Mouse (Mus musculus) neural tube, embryonic 12.5 days (tissue): ENCODE data around the gene Prkrip1. TPM values are rescaled to one million over a fixed set of nuclear protein-coding genes. Genes with fewer than 3 reads are reported as not detected.
A peak's percentile ranks its signal among the peaks of the same experiment; 100 is the strongest.
"Not testable (repeated sequence)": the region's sequence is repeated elsewhere in the genome, so short reads cannot be mapped to it uniquely, and the experiment has no call there.

Experiments
- ATAC-seq: fragments of 200-750 bp; cut with Nextera tagmentation; 2 replicates; pipeline ENCODE4 v1.8.0; 2017; ENCODE audit warnings: low read depth, mild to moderate bottlenecking, moderate TSS enrichment, moderate library complexity; ENCODE audit not compliant: low FRiP score
- H3K27ac ChIP-seq: fragments of 300-500 bp; sonication (generic); 2 replicates; pipeline ENCODE4 v1.5.1; 2016
- H3K27me3 ChIP-seq: fragments of 300-500 bp; sonication (generic); replicated peaks from 2 replicates; pipeline ENCODE4 v1.6.1; 2016; ENCODE audit warnings: mild to moderate bottlenecking
- H3K36me3 ChIP-seq: fragments of 300-500 bp; sonication (generic); 2 replicates; pipeline ENCODE4 v1.6.1; 2016; ENCODE audit warnings: mild to moderate bottlenecking
- H3K4me1 ChIP-seq: fragments of 300-500 bp; sonication (generic); 2 replicates; pipeline ENCODE4 v1.6.1; 2016
- H3K4me2 ChIP-seq: fragments of 300-500 bp; sonication (generic); replicated peaks from 2 replicates; pipeline ENCODE4 v1.6.1; 2016; ENCODE audit warnings: mild to moderate bottlenecking
- H3K4me3 ChIP-seq: fragments of 300-500 bp; sonication (generic); 2 replicates; pipeline ENCODE4 v1.5.1; 2016
- H3K9ac ChIP-seq: fragments of 300-500 bp; sonication (generic); 2 replicates; pipeline ENCODE4 v1.6.1; 2016; ENCODE audit warnings: mild to moderate bottlenecking
- H3K9me3 ChIP-seq: fragments of 300-500 bp; sonication (generic); 2 replicates; pipeline ENCODE4 v1.6.1; 2016; ENCODE audit warnings: mild to moderate bottlenecking
- WGBS: fragments of 180-500 bp; shearing (Covaris S2); methylation state at CpG from one replicate; pipeline ENCODE4 v1.1.7; 2016; 5-methylcytosine and 5-hydroxymethylcytosine counted together
- polyA plus RNA-seq: library from polyadenylated mRNA; unstranded; fragments of >200 nt; fragmentation: Nextera tagmentation; extraction: Ambion mirVana; gene quantifications from 2 replicates; pipeline ENCODE4 v1.2.1, GENCODE M21; 2016

The Prkrip1 gene
- polyA plus RNA-seq, 1 experiment from 2014 or later: 78.9 TPM

DNA sequence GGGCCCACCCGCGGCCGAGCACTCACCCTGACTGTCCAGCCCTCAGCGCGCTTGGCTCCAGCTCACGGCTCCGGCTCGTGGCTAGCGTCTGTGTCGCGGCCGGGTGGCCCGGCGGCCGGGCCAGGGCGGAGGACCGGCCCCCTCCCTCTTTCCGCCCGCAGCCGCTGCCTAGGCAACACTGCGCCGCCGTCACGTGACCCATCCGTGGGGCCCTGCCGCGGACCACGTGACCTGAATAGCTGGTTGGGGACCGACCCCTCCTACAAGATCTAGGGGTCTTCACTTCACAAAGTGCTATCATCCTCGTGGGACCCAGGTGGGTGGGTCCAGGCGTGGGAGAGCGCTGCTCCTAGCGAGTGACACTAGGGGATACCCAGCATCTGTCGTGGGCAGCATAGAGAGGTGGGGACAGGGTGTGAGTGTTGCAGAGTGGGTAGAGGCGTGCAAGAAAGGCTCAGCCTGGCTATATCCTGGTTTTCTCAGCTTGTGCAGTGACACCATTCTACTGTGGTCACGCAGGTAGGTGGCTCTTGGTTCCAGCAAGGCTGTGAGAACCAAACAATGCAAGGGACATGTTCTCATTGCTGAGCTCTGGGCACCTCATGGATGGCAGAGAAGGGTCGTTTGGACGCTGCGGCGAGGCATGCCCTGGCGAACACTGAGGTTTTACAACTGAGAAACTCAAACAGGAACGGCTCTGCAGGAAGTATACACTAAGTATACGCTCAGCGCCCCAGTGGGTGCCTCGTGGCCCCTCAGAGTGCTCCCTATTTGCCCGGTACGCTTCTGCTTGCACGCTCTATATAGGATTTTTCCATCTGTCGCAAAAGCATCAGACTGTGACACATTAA is 28.0 kb downstream of the Prkrip1 start, which contains the start of gene Orai2:
Gene Orai2 (minus strand): TSS at position 202 of the 851 bp plus-strand sequence.
- peak within 1 kb of the TSS; percentile 59 for H3K4me3 ChIP-seq
- peaks cover 10% of the 10 kb centered on the region for H3K4me1 ChIP-seq
- WGBS: 5% methylated on average over 49 of the region's 49 CpGs
- H3K36me3 ChIP-seq: peaks cover 4% of the 10 kb centered on the region; the same call in 1 of the 2 replicates
- no peaks in the 10 kb centered on the region for H3K27me3 ChIP-seq
- H3K9me3 ChIP-seq: peaks cover 7% of the 10 kb centered on the region; the same call in 1 of the 2 replicates
- H3K9ac ChIP-seq: peak within 1 kb of the TSS; percentile 73
- no peak within 1 kb of the TSS for H3K27ac ChIP-seq
- ATAC-seq: peak; percentile 89
- peak within 1 kb of the TSS; percentile 97 for H3K4me2 ChIP-seq

DNA sequence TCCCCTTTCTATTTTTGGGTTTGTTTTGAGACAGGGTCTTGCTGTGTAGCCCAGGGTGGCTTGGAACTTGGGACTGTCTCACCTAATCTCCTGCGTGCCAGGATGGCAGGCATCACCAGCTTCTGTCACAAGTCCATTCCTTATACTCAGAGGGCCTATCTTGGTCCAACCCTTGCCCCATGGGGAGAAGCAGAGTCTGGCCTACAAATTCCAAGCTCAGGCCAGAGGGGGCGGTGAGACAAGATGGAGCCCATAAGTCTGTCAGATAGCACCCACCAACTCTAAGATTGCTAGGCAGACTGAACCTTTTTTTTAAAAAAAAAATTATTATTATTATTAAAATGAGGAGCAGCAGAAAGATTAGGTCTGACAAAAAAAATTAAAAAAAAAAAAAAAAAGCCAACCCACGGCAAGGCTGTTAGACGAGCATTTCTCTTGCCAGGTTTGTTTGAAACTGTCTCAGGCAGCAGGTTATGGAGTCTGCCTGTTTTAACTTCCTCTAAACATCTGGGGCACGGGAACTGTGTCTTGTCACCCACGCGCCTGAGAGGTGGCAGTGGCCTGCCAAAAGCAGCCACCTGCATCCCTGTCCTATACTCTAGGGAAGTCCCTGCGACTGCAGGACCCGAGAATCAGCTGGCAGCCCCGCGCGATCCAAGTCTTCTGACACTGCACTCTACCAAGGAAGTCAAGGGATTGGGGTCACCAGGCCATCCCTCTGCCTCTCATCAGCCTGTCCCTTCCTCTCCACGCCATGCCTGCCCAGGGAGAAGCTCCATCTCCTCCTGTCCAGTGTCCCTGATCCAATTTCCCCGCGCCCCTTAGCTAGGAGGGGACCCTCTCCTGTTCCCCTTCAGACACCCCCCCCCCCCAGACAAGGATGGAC is 28.9 kb downstream of the Prkrip1 start:
- ATAC-seq: peak; percentile 68
- Histone ChIP-seq H3K4me2 (peak overlapping the region; percentile 97), H3K4me3 (peak overlapping the region; percentile 59), H3K27ac (no peak overlapping the region), H3K9ac (peak overlapping the region; percentile 73), H3K9me3 (peaks cover 7% of the 10 kb centered on the region; the same call in 1 of the 2 replicates), H3K4me1 (peaks cover 10% of the 10 kb centered on the region), H3K27me3 (no peaks in the 10 kb centered on the region), H3K36me3 (peaks cover 4% of the 10 kb centered on the region; the same call in 1 of the 2 replicates)
- 17% methylated on average over 14 of the region's 15 CpGs for WGBS

DNA sequence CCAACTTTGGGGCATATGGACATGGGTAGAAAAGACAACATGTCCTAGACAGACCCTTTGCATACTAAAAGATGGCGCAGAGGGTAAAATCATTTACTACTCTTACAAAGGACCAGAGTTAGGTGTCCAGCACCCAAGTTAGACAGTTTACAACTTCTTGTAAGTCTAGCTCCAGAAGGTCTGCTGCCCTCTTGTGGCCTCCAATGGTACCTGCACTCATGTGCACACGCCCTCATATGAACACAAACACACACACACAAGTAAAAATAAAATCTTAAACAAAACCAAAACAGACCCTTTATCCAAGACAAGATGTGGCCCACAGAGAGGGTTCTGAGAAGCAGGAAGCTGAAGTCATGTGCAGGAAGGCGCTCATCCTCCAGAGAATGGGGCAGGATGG is 30.7 kb downstream of the Prkrip1 start:
- peaks cover 4% of the 10 kb centered on the region; the same call in 1 of the 2 replicates for H3K36me3 ChIP-seq
- no peaks in the 10 kb centered on the region for H3K27me3 ChIP-seq
- no peak overlapping the region for H3K9ac ChIP-seq
- no peak overlapping the region for H3K4me2 ChIP-seq
- ATAC-seq: no peak
- H3K4me3 ChIP-seq: no peak overlapping the region
- H3K9me3 ChIP-seq: peaks cover 7% of the 10 kb centered on the region; the same call in 1 of the 2 replicates
- peaks cover 10% of the 10 kb centered on the region for H3K4me1 ChIP-seq
- H3K27ac ChIP-seq: no peak overlapping the region
- WGBS: 97% methylated on average over 3 of the region's 3 CpGs

DNA sequence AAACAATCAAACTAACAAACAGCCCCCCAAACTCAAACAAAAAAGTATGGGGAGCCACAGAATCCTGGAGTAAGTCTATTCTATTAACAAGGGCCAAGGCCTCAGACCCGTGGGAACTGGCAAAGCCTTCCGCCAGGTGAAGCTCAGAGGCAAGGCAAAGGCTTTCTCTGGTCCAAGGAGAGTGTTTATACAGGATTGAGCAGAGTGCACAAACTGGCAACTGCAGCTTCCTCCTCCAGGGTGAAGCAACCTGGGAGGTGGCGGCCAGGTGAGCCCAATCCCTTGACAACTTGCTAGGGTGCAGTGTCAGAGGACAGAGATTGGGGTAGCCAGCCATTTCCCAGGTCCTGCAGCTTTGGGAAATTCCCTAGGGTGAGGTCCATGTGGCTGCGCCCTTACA is 31.5 kb downstream of the Prkrip1 start:
- no peak overlapping the region for H3K4me3 ChIP-seq
- H3K9me3 ChIP-seq: peaks cover 7% of the 10 kb centered on the region; the same call in 1 of the 2 replicates
- H3K4me2 ChIP-seq: no peak overlapping the region
- WGBS: 92% methylated on average over 4 of the region's 4 CpGs
- no peak overlapping the region for H3K9ac ChIP-seq
- peaks cover 10% of the 10 kb centered on the region for H3K4me1 ChIP-seq
- H3K27ac ChIP-seq: no peak overlapping the region
- H3K27me3 ChIP-seq: no peaks in the 10 kb centered on the region
- no peak for ATAC-seq
- H3K36me3 ChIP-seq: peaks cover 4% of the 10 kb centered on the region; the same call in 1 of the 2 replicates

DNA sequence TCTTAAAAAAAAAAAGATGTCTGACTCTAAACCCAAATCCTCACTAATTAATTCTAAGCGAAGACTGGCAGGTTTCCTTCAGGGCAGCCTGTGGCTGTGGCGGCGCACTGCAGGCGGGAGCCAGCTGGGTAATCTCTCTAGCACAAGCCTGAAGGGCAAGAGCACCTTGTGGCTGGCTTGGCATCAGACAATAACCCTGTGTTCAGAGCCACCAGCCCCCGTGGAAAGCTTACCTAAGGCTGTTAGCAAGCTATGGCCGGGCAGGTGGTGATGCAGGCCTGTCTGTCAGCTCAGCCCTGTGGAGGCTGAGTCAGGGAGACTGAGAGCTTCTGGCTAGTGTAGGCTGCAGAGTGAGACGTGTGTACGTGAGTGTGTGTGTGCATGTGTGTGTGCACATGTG is 33.5 kb downstream of the Prkrip1 start:
- no peak overlapping the region for H3K27ac ChIP-seq
- WGBS: 85% methylated on average over 8 of the region's 8 CpGs
- H3K4me2 ChIP-seq: no peak overlapping the region
- no peaks in the 10 kb centered on the region for H3K27me3 ChIP-seq
- H3K9ac ChIP-seq: no peak overlapping the region
- H3K36me3 ChIP-seq: peaks cover 12% of the 10 kb centered on the region
- no peak for ATAC-seq
- H3K4me1 ChIP-seq: peaks cover 4% of the 10 kb centered on the region; the same call in 1 of the 2 replicates
- H3K9me3 ChIP-seq: peaks cover 7% of the 10 kb centered on the region; the same call in 1 of the 2 replicates
- H3K4me3 ChIP-seq: no peak overlapping the region

DNA sequence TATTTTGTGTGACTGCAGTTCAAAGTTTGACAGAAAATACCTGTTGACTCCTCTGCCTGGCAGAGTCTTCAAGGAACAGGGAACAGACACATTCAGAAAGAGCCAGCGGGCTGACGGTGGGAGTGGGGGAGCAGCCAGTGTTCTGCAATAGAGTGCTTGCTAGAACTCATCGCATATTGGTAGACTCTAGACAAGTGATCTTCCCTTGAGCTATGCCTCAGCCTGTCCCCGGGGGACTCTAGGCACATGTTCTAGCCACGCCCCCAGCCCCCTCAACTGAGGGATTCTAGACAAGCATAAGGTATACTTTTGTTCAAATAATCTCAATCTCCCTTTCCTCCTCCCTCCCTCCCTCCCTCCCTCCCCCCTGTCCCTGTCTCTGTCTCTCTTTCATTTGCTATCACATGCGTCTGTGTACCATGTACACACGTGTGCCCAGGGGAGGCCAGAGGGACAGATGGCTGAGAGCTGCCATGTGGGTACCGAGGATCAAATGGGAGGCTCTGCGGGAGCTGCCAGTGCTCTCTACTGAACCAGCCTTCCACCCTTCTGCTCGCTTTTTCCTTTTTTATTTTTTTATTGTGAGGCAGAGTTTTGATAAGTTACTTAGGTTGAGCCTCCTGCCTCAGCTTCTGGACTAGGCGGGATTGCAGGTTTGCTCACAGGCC is 34.8 kb downstream of the Prkrip1 start:
- H3K27ac ChIP-seq: no peak overlapping the region

DNA sequence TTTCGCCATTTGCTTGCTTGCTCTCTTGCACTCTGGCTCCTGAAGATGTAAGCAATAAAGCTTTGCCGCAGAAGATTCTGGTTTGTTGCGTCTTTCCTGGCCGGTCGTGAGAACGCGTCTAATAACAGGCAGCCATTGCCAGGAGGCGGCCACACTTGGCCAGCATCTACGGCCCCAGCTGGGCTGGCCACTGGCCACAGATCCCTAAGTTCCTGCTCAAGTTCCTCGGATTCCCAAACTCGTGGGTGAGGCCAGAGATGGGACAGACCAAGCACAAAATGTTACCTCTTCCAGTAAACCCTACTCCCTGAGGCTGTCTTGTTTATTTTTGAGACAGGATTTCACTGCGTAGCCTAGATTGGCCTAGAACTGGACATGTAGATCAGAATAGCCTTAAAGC is 38.7 kb downstream of the Prkrip1 start:
- not testable (repeated sequence) for H3K9me3 ChIP-seq, ATAC-seq, H3K4me2 ChIP-seq, H3K27ac ChIP-seq, H3K27me3 ChIP-seq, H3K4me3 ChIP-seq, H3K9ac ChIP-seq, H3K4me1 ChIP-seq
- H3K36me3 ChIP-seq: peaks cover 10% of the 10 kb centered on the region
- 90% methylated on average over 11 of the region's 12 CpGs for WGBS

More for the DNA sequence above, 34.8 kb downstream of the Prkrip1 start:
- Histone ChIP-seq H3K27me3 (no peaks in the 10 kb centered on the region), H3K4me1 (no peaks in the 10 kb centered on the region), H3K36me3 (peaks cover 14% of the 10 kb centered on the region), H3K4me3 (no peak overlapping the region), H3K9me3 (peaks cover 7% of the 10 kb centered on the region; the same call in 1 of the 2 replicates), H3K4me2 (no peak overlapping the region), H3K9ac (no peak overlapping the region)
- 81% methylated on average over 11 of the region's 11 CpGs for WGBS
- no peak for ATAC-seq

DNA sequence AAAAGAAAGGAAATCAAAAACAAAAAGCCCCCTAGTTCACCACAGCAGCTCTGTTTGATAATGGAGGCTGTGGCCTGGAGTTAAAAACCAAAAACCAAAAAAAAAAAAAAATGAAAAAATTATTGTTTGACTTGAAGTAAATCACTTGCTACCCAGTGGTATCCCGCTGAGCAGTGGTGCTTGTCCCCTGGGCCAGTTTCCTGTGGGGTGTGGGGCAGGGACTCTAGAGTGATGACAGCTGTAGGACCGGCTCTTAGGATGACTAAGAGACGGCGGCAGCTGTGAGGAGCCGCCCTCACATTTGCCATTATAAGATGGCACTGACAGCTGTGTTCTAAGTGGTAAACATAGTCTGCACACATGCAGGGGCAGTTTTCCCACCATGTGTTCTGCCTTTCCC is 43.4 kb downstream of the Prkrip1 start:
- H3K27me3 ChIP-seq: no peaks in the 10 kb centered on the region
- no peaks in the 10 kb centered on the region for H3K4me1 ChIP-seq
- no peak for ATAC-seq
- H3K4me2 ChIP-seq: no peak overlapping the region
- H3K9me3 ChIP-seq: no peaks in the 10 kb centered on the region
- H3K36me3 ChIP-seq: peaks cover 4% of the 10 kb centered on the region
- H3K9ac ChIP-seq: no peak overlapping the region
- 92% methylated on average over 5 of the region's 5 CpGs for WGBS
- no peak overlapping the region for H3K27ac ChIP-seq
- H3K4me3 ChIP-seq: no peak overlapping the region

DNA sequence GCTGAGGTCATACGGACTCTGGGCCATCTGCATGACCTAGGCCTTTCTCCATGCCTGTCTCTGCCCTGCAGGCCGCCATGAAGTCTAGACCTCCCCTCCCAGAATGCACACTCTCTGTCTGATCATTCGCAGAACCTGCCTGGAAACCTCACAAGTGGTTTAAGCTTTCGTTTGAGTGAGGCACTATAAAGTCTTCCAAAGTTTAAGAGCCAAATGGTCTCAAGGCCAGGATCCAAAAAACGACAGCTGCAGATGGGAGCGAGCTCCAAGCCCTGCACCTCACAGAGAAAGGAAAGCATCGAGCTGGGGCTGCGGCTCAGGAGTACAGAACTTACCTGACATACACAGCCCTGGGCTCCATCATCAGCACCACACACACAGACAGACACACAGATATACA is 46.4 kb downstream of the Prkrip1 start:
- H3K4me2 ChIP-seq: no peak overlapping the region
- no peak overlapping the region for H3K9ac ChIP-seq
- H3K36me3 ChIP-seq: no peaks in the 10 kb centered on the region
- no peaks in the 10 kb centered on the region for H3K4me1 ChIP-seq
- no peaks in the 10 kb centered on the region for H3K9me3 ChIP-seq
- ATAC-seq: no peak
- H3K27me3 ChIP-seq: no peaks in the 10 kb centered on the region
- H3K4me3 ChIP-seq: no peak overlapping the region
- WGBS: 83% methylated on average over 8 of the region's 8 CpGs
- H3K27ac ChIP-seq: no peak overlapping the region

DNA sequence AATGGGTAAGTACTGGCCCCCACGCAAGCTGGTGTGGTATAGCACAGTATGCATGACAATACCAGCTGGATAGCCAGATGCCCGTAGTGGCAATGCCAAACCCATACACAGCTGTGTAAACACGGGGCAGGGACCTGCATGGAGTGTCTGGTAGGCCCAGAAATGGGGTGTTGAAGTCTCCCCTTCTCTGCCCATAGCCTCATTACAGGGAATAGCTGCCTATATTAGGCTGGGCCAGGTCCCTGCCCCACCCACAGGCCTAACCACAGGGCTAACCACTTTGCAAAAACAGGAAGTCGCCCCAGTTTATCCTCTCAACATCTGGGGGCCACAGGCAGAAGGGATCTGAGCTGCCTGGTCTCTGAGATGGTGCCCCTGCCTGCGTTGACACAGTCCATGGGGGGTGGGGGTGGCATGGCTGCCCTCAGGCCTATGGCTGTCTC is 49.6 kb downstream of the Prkrip1 start:
- not testable (repeated sequence) for H3K4me1 ChIP-seq, H3K27ac ChIP-seq, H3K4me3 ChIP-seq, H3K36me3 ChIP-seq, H3K9me3 ChIP-seq, H3K27me3 ChIP-seq, H3K9ac ChIP-seq, H3K4me2 ChIP-seq, ATAC-seq
- WGBS: 71% methylated on average over 5 of the region's 5 CpGs

DNA sequence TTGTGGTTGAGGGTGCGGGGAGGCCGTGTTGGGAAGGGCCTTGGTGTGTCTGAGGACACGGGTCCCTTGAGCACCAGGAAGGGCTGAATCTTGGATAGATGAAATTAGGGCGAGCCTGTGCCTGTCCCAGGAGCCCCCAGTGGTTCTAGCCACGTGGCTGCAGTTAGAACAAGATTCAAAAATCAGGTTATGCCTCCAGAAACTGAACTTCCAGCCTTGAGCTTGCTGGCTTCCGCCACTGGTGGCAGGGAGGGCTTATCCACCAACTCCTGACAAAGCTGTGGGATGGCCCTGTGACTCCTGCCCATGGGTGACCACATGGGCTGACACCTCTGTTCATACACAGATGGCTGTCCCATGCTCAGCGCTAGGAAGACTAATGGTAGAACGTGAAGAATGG is 51.1 kb downstream of the Prkrip1 start:
- H3K4me1 ChIP-seq: no peaks in the 10 kb centered on the region
- no peak for ATAC-seq
- no peaks in the 10 kb centered on the region for H3K27me3 ChIP-seq
- no peak overlapping the region for H3K27ac ChIP-seq
- H3K4me2 ChIP-seq: no peak overlapping the region
- no peak overlapping the region for H3K4me3 ChIP-seq
- 74% methylated on average over 8 of the region's 8 CpGs for whole genome bisulfite sequencing
- no peaks in the 10 kb centered on the region for H3K9me3 ChIP-seq
- no peak overlapping the region for H3K9ac ChIP-seq
- peaks cover under 1% of the 10 kb centered on the region; the same call in 1 of the 2 replicates for H3K36me3 ChIP-seq
